Mouse (Mus musculus): ENCODE results near the gene Gm3259. TPM values are rescaled to one million over a fixed set of nuclear protein-coding genes. Genes with fewer than 3 reads are reported as not detected.
"Not testable (repeated sequence)": the region's sequence is repeated elsewhere in the genome, so short reads cannot be mapped to it uniquely, and the experiment has no call there.

The Gm3259 gene
- polyA plus RNA-seq (2015; fragmentation: Nextera tagmentation; extraction: Ambion mirVana), result not detected in 2 replicates

- not testable (repeated sequence) for H3K27me3 ChIP-seq (replicated peaks; ENCODE audit: control insufficient read depth, insufficient read depth, low read length); H3K27ac ChIP-seq (ENCODE audit: low read length); H3K36me3 ChIP-seq (ENCODE audit: control insufficient read depth, insufficient read depth); H3K4me3 ChIP-seq (replicated peaks; ENCODE audit: low read length); H3K4me2 ChIP-seq (ENCODE audit: low read length); H3K9ac ChIP-seq (replicated peaks; ENCODE audit: low read depth, low read length); H3K9me3 ChIP-seq (ENCODE audit: control insufficient read depth, low read length); H3K4me1 ChIP-seq (replicated peaks; ENCODE audit: control insufficient read depth, insufficient read depth, low read length); ATAC-seq
- WGBS, result 50% methylated on average over 2 of the region's 2 CpGs
These were observed at the start of gene Gm3259 for GRCm38 (mm10) chr5:95305611-95306010. Gene Gm3259 (plus strand): TSS chr5:95305911.

- H3K36me3 ChIP-seq (ENCODE audit: control insufficient read depth, insufficient read depth); ATAC-seq; H3K9me3 ChIP-seq (ENCODE audit: control insufficient read depth, low read length); H3K27me3 ChIP-seq (replicated peaks; ENCODE audit: control insufficient read depth, insufficient read depth, low read length); H3K4me2 ChIP-seq (ENCODE audit: low read length); H3K27ac ChIP-seq (ENCODE audit: low read length); H3K4me1 ChIP-seq (replicated peaks; ENCODE audit: control insufficient read depth, insufficient read depth, low read length); H3K4me3 ChIP-seq (replicated peaks; ENCODE audit: low read length); H3K9ac ChIP-seq (replicated peaks; ENCODE audit: low read depth, low read length): not testable (repeated sequence)
- no CpG with 5 or more reads among the region's 1 CpGs for WGBS
These were observed 33.0 kb upstream of the Gm3259 start, which contains the start of gene Gm10424 for GRCm38 (mm10) chr5:95272668-95273067. Gene Gm10424 (minus strand): TSS chr5:95272768.

Other genes starting within 250 kb of the Gm3259 start
- gene Gm7942, start 199.0 kb upstream of the Gm3259 start, polyA plus RNA-seq (2015; fragmentation: Nextera tagmentation; extraction: Ambion mirVana), result not detected in 2 replicates
- not detected in 2 replicates for gene Gm16513, start 123.3 kb upstream of the Gm3259 start, polyA plus RNA-seq (2015; fragmentation: Nextera tagmentation; extraction: Ambion mirVana)
- gene Gm10424, start 33.1 kb upstream of the Gm3259 start, polyA plus RNA-seq (2015; fragmentation: Nextera tagmentation; extraction: Ambion mirVana), result not detected in 2 replicates
- gene D5Ertd577e, start 150.9 kb downstream of the Gm3259 start, polyA plus RNA-seq (2015; fragmentation: Nextera tagmentation; extraction: Ambion mirVana), result not detected in 2 replicates
- not detected in 2 replicates for gene Gm3286, start 204.8 kb downstream of the Gm3259 start, polyA plus RNA-seq (2015; fragmentation: Nextera tagmentation; extraction: Ambion mirVana)